Mouse (Mus musculus) heart, embryonic 11.5 days (tissue): ENCODE data around the gene Gm20388. TPM values are rescaled to one million over a fixed set of nuclear protein-coding genes. Genes with fewer than 3 reads are reported as not detected.

ENCODE experiments used
- ATAC-seq: fragments of 200-750 bp; cut with Nextera tagmentation; replicated peaks from 2 replicates; pipeline ENCODE4 v1.8.0; 2017; ENCODE audit warnings: moderate library complexity; ENCODE audit not compliant: insufficient number of reproducible peaks, low FRiP score, low TSS enrichment
- H3K27ac ChIP-seq: fragments of 300-500 bp; sonication (generic); 2 replicates; pipeline ENCODE4 v1.5.1; 2014; ENCODE audit warnings: mild to moderate bottlenecking, low read depth, low read length
- H3K27me3 ChIP-seq: fragments of 300-500 bp; sonication (generic); 2 replicates; pipeline ENCODE4 v1.6.1; 2014; ENCODE audit warnings: mild to moderate bottlenecking, low read length, mixed read lengths; ENCODE audit not compliant: control insufficient read depth, insufficient read depth
- H3K36me3 ChIP-seq: fragments of 300-500 bp; sonication (generic); 2 replicates; pipeline ENCODE4 v1.6.1; 2014; ENCODE audit warnings: mild to moderate bottlenecking, low read length, moderate library complexity, mixed read lengths; ENCODE audit not compliant: control insufficient read depth, insufficient read depth
- H3K4me1 ChIP-seq: fragments of 300-500 bp; sonication (generic); 2 replicates; pipeline ENCODE4 v1.6.1; 2014; ENCODE audit warnings: low read length; ENCODE audit not compliant: control insufficient read depth, insufficient read depth
- H3K4me2 ChIP-seq: fragments of 300-500 bp; sonication (generic); 2 replicates; pipeline ENCODE4 v1.6.1; 2014; ENCODE audit warnings: mild to moderate bottlenecking, moderate library complexity
- H3K4me3 ChIP-seq: fragments of 300-500 bp; sonication (generic); 2 replicates; pipeline ENCODE4 v1.5.1; 2014; ENCODE audit warnings: low read depth, low read length
- H3K9ac ChIP-seq: fragments of 300-500 bp; sonication (generic); 2 replicates; pipeline ENCODE4 v1.6.1; 2014; ENCODE audit warnings: mild to moderate bottlenecking, low read depth, low read length, moderate library complexity
- H3K9me3 ChIP-seq: fragments of 300-500 bp; sonication (generic); replicated peaks from 2 replicates; pipeline ENCODE4 v1.6.1; 2016; ENCODE audit warnings: low read length; ENCODE audit not compliant: control insufficient read depth
- whole genome bisulfite sequencing: fragments of 180-500 bp; shearing (Covaris S2); extraction: QIAGEN DNeasy Blood & Tissue Kit; methylation state at CpG from one replicate; pipeline ENCODE4 v1.1.7; 2014; ENCODE audit not compliant: insufficient replicate concordance; 5-methylcytosine and 5-hydroxymethylcytosine counted together
- polyA plus RNA-seq: library from polyadenylated mRNA; unstranded; fragments of >200 nt; fragmentation: Nextera tagmentation; extraction: Ambion mirVana; gene quantifications from 2 replicates; pipeline ENCODE4 v1.2.1, GENCODE M21; 2014

The Gm20388 gene
- polyA plus RNA-seq, 1 experiment from 2014 or later = 6.4 TPM

- Histone ChIP-seq H3K4me2 (no peak overlapping the region), H3K36me3 (peaks cover 51% of the 10 kb centered on the region), H3K4me1 (peaks cover 39% of the 10 kb centered on the region), H3K9me3 (no peaks in the 10 kb centered on the region), H3K9ac (no peak overlapping the region), H3K4me3 (no peak overlapping the region), H3K27me3 (no peaks in the 10 kb centered on the region), H3K27ac (no peak overlapping the region)
- no peak for ATAC-seq
- 92% methylated on average over 37 of the region's 37 CpGs for WGBS
Measured at GRCm38 (mm10) chr8:120568164-120568798, 657.6 kb downstream of the Gm20388 start.

GRCm38 (mm10) chr8:120569123-120569522 is 658.5 kb downstream of the Gm20388 start:
- Histone ChIP-seq H3K9ac (no peak overlapping the region), H3K36me3 (peaks cover 59% of the 10 kb centered on the region), H3K4me1 (peaks cover 30% of the 10 kb centered on the region), H3K9me3 (no peaks in the 10 kb centered on the region), H3K27me3 (no peaks in the 10 kb centered on the region), H3K4me2 (no peak overlapping the region), H3K4me3 (no peak overlapping the region), H3K27ac (no peak overlapping the region)
- ATAC-seq = no peak
- WGBS = 95% methylated on average over 17 of the region's 17 CpGs

GRCm38 (mm10) chr8:120569939-120570715 is 659.5 kb downstream of the Gm20388 start:
- no peaks in the 10 kb centered on the region for H3K9me3 ChIP-seq
- H3K27me3 ChIP-seq = no peaks in the 10 kb centered on the region
- H3K27ac ChIP-seq = 0 out of 2 replicates have a peak overlapping the region, but pooled peaks have one; percentile 16
- 54% methylated on average over 13 of the region's 13 CpGs for WGBS
- H3K4me2 ChIP-seq = no peak overlapping the region
- H3K4me1 ChIP-seq = peaks cover 27% of the 10 kb centered on the region
- no peak for ATAC-seq
- no peak overlapping the region for H3K9ac ChIP-seq
- H3K36me3 ChIP-seq = peaks cover 68% of the 10 kb centered on the region
- no peak overlapping the region for H3K4me3 ChIP-seq

- H3K36me3 ChIP-seq = peaks cover 73% of the 10 kb centered on the region
- ATAC-seq = no peak
- 78% methylated on average over 8 of the region's 8 CpGs for WGBS
- peaks cover 28% of the 10 kb centered on the region for H3K4me1 ChIP-seq
- H3K9me3 ChIP-seq = no peaks in the 10 kb centered on the region
- no peak overlapping the region for H3K4me2 ChIP-seq
- no peak overlapping the region for H3K4me3 ChIP-seq
- H3K9ac ChIP-seq = no peak overlapping the region
- H3K27ac ChIP-seq = no peak overlapping the region
- no peaks in the 10 kb centered on the region for H3K27me3 ChIP-seq
Measured at GRCm38 (mm10) chr8:120571561-120571960, 660.9 kb downstream of the Gm20388 start.

- H3K36me3 ChIP-seq = peaks cover 70% of the 10 kb centered on the region
- ATAC-seq = no peak
- H3K27ac ChIP-seq = no peak overlapping the region
- H3K4me1 ChIP-seq = peaks cover 31% of the 10 kb centered on the region
- H3K27me3 ChIP-seq = no peaks in the 10 kb centered on the region
- no peak overlapping the region for H3K4me2 ChIP-seq
- no peak overlapping the region for H3K9ac ChIP-seq
- H3K4me3 ChIP-seq = no peak overlapping the region
- 85% methylated on average over 21 of the region's 21 CpGs for WGBS
- H3K9me3 ChIP-seq = no peaks in the 10 kb centered on the region
Measured at GRCm38 (mm10) chr8:120572534-120572933, 661.9 kb downstream of the Gm20388 start.

GRCm38 (mm10) chr8:120573866-120574265 is 663.2 kb downstream of the Gm20388 start:
- H3K27ac ChIP-seq = no peak overlapping the region
- no peak overlapping the region for H3K4me2 ChIP-seq
- H3K9me3 ChIP-seq = no peaks in the 10 kb centered on the region
- H3K4me1 ChIP-seq = peaks cover 31% of the 10 kb centered on the region
- H3K9ac ChIP-seq = no peak overlapping the region
- ATAC-seq = no peak
- 75% methylated on average over 11 of the region's 11 CpGs for WGBS
- H3K27me3 ChIP-seq = no peaks in the 10 kb centered on the region
- peaks cover 70% of the 10 kb centered on the region for H3K36me3 ChIP-seq
- no peak overlapping the region for H3K4me3 ChIP-seq

- H3K9me3 ChIP-seq = no peaks in the 10 kb centered on the region
- H3K4me2 ChIP-seq = no peak overlapping the region
- H3K4me3 ChIP-seq = no peak overlapping the region
- ATAC-seq = no peak
- H3K4me1 ChIP-seq = peaks cover 29% of the 10 kb centered on the region
- H3K27ac ChIP-seq = no peak overlapping the region
- H3K27me3 ChIP-seq = no peaks in the 10 kb centered on the region
- WGBS = 70% methylated on average over 19 of the region's 19 CpGs
- no peak overlapping the region for H3K9ac ChIP-seq
- peaks cover 71% of the 10 kb centered on the region for H3K36me3 ChIP-seq
Measured at GRCm38 (mm10) chr8:120574941-120575340, 664.3 kb downstream of the Gm20388 start.

GRCm38 (mm10) chr8:120575801-120576200 is 665.2 kb downstream of the Gm20388 start:
- peaks cover 21% of the 10 kb centered on the region for H3K4me1 ChIP-seq
- H3K27ac ChIP-seq = 0 out of 2 replicates have a peak overlapping the region, but pooled peaks have one; percentile 7
- whole genome bisulfite sequencing = 53% methylated on average over 9 of the region's 9 CpGs
- no peak for ATAC-seq
- H3K9ac ChIP-seq = no peak overlapping the region
- H3K27me3 ChIP-seq = no peaks in the 10 kb centered on the region
- H3K4me2 ChIP-seq = no peak overlapping the region
- no peaks in the 10 kb centered on the region for H3K9me3 ChIP-seq
- H3K36me3 ChIP-seq = peaks cover 73% of the 10 kb centered on the region
- H3K4me3 ChIP-seq = no peak overlapping the region
